Mouse (Mus musculus): ENCODE results near the gene Abca2.

- TF ChIP-seq POLR2A (IDR thresholded peaks at IDR 0.05; ENCODE audit: low read depth, low read length) (no peak), CTCF (conservative IDR thresholded peaks at IDR 0.05; ENCODE audit: insufficient read depth, insufficient read length, low read depth, low read length) (no peak)
Measured at GRCm38 (mm10) chr2:25396597-25396983, 31.9 kb upstream of the Abca2 start.

Data from kidney, adult 2 months (tissue).